Mouse (Mus musculus) MEL (cell line): ENCODE data around the gene Isoc2b. TPM values are rescaled to one million over a fixed set of nuclear protein-coding genes. Genes with fewer than 3 reads are reported as not detected.

Experiments used
- DNase-seq: peaks from one replicate; pipeline ENCODE4 v3.0.0; 2011; ENCODE audit warnings: low read depth, low spot score
- H3K27ac ChIP-seq: 2 replicates; pipeline ENCODE4 v1.5.1; 2012; ENCODE audit warnings: low read depth, mild to moderate bottlenecking, control low read depth, low read length, moderate library complexity; ENCODE audit not compliant: control insufficient read depth
- H3K27me3 ChIP-seq, 2 experiments: fragments of 150-350 bp in 1 of 2; sonication (generic) in 1 of 2; 2 replicates each; pipeline ENCODE4 v1.6.1; 2012; ENCODE audit warnings: low read length in 2 of 2, mild to moderate bottlenecking in 2 of 2, improper control_type of control experiment in 1 of 2, moderate library complexity in 1 of 2; ENCODE audit not compliant: insufficient read depth in 2 of 2, control insufficient read depth in 1 of 2
- H3K36me3 ChIP-seq, 2 experiments: 2 replicates each; pipeline ENCODE4 v1.6.1; 2012 to 2014; ENCODE audit warnings: low read length in 2 of 2, improper control_type of control experiment in 1 of 2, inconsistent platforms in 1 of 2, mild to moderate bottlenecking in 1 of 2; ENCODE audit not compliant: insufficient read depth in 2 of 2, control insufficient read depth in 1 of 2
- H3K4me1 ChIP-seq, 2 experiments: fragments of 150-350 bp in 1 of 2; sonication (generic) in 1 of 2; 2 replicates each; pipeline ENCODE4 v1.6.1; 2012; ENCODE audit warnings: low read length in 2 of 2, improper control_type of control experiment in 1 of 2, mild to moderate bottlenecking in 1 of 2; ENCODE audit not compliant: insufficient read depth in 2 of 2, control insufficient read depth in 1 of 2
- H3K4me3 ChIP-seq, 2 experiments: fragments of 150-350 bp in 1 of 2; sonication (generic) in 1 of 2; 2 replicates each; pipeline ENCODE4 v1.5.1; 2012; ENCODE audit warnings: low read depth in 2 of 2, low read length in 2 of 2, mild to moderate bottlenecking in 2 of 2, moderate library complexity in 2 of 2, control low read depth in 1 of 2, improper control_type of control experiment in 1 of 2; ENCODE audit not compliant: control insufficient read depth in 1 of 2, insufficient read depth in 1 of 2
- H3K79me2 ChIP-seq: 2 replicates; pipeline ENCODE4 v1.6.1; 2012; ENCODE audit warnings: mild to moderate bottlenecking, low read length, moderate library complexity; ENCODE audit not compliant: control insufficient read depth, poor library complexity, insufficient read depth
- H3K9ac ChIP-seq: 2 replicates; pipeline ENCODE4 v1.6.1; 2012; ENCODE audit warnings: low read depth, mild to moderate bottlenecking, control low read depth, low read length, moderate library complexity; ENCODE audit not compliant: control insufficient read depth, poor library complexity, severe bottlenecking
- H3K9me3 ChIP-seq: fragments of 150-350 bp; sonication (generic); replicated peaks from 2 replicates; pipeline ENCODE4 v1.6.1; 2012; ENCODE audit warnings: mild to moderate bottlenecking, low read length, improper control_type of control experiment, moderate library complexity; ENCODE audit not compliant: insufficient read depth
- CHD1 ChIP-seq: IDR thresholded peaks from 2 replicates; pipeline ENCODE4 v1.6.1; 2012; ENCODE audit warnings: low read depth, mild to moderate bottlenecking, inconsistent platforms, low read length, improper control_type of control experiment
- CHD2 ChIP-seq: IDR thresholded peaks from 2 replicates; pipeline ENCODE4 v1.6.1; 2011; ENCODE audit warnings: low read length, improper control_type of control experiment
- CTCF ChIP-seq, 3 experiments: IDR thresholded peaks in 2 of 3; conservative IDR thresholded peaks in 1 of 3; 2 replicates each; pipeline ENCODE4 v1.5.1; 2011 to 2012; ENCODE audit warnings: low read length in 3 of 3, low read depth in 2 of 3, mild to moderate bottlenecking in 2 of 3, improper control_type of control experiment in 1 of 3, inconsistent platforms in 1 of 3, mixed read lengths in 1 of 3, moderate library complexity in 1 of 3; ENCODE audit not compliant: control insufficient read depth in 1 of 3, insufficient read depth in 1 of 3, poor library complexity in 1 of 3, severe bottlenecking in 1 of 3
- ELF1 ChIP-seq: IDR thresholded peaks from 2 replicates; pipeline ENCODE4 v1.6.1; 2014; ENCODE audit warnings: low read depth, mild to moderate bottlenecking, inconsistent platforms, low read length, improper control_type of control experiment, moderate library complexity
- GABPA ChIP-seq: IDR thresholded peaks from 2 replicates; pipeline ENCODE4 v1.6.1; 2012; ENCODE audit warnings: low read depth, mild to moderate bottlenecking, inconsistent platforms, low read length, improper control_type of control experiment, moderate library complexity
- GATA1 ChIP-seq: IDR thresholded peaks from 2 replicates; pipeline ENCODE4 v1.6.1; 2011; ENCODE audit warnings: low read depth, low read length, improper control_type of control experiment
- HCFC1 ChIP-seq: IDR thresholded peaks from 2 replicates; pipeline ENCODE4 v1.6.1; 2012; ENCODE audit warnings: low read depth, mild to moderate bottlenecking, inconsistent platforms, low read length, improper control_type of control experiment, moderate library complexity
- JUND ChIP-seq: IDR thresholded peaks from 2 replicates; pipeline ENCODE4 v1.6.1; 2011; ENCODE audit warnings: low read depth, mild to moderate bottlenecking, improper control_type of control experiment, low read length
- KAT2A ChIP-seq: conservative IDR thresholded peaks from 2 replicates; pipeline ENCODE4 v1.6.1; 2012; ENCODE audit warnings: low read depth, low read length, improper control_type of control experiment, inconsistent platforms
- MAFK ChIP-seq: IDR thresholded peaks from 2 replicates; pipeline ENCODE4 v1.6.1; 2011; ENCODE audit warnings: low read depth, mild to moderate bottlenecking, low read length, improper control_type of control experiment, borderline replicate concordance
- MAX ChIP-seq: IDR thresholded peaks from 2 replicates; pipeline ENCODE4 v1.6.1; 2011; ENCODE audit warnings: low read length, improper control_type of control experiment
- MXI1 ChIP-seq: IDR thresholded peaks from 2 replicates; pipeline ENCODE4 v1.6.1; 2011; ENCODE audit warnings: mild to moderate bottlenecking, low read depth, low read length, improper control_type of control experiment
- MYC ChIP-seq: IDR thresholded peaks from 2 replicates; pipeline ENCODE4 v1.6.1; 2011; ENCODE audit warnings: low read depth, mild to moderate bottlenecking, low read length, improper control_type of control experiment, moderate library complexity
- NELFE ChIP-seq: IDR thresholded peaks from 2 replicates; pipeline ENCODE4 v1.6.1; 2011; ENCODE audit warnings: low read depth, low read length, improper control_type of control experiment
- POLR2A ChIP-seq, 2 experiments: IDR thresholded peaks; 2 replicates each; pipeline ENCODE4 v1.6.1; 2011 to 2012; ENCODE audit warnings: low read length in 2 of 2, mild to moderate bottlenecking in 2 of 2, control low read depth in 1 of 2, improper control_type of control experiment in 1 of 2, low read depth in 1 of 2, moderate library complexity in 1 of 2; ENCODE audit not compliant: control insufficient read depth in 1 of 2, insufficient read depth in 1 of 2, poor library complexity in 1 of 2
- POLR2AphosphoS5 ChIP-seq: IDR thresholded peaks from 2 replicates; pipeline ENCODE4 v1.6.1; 2012; ENCODE audit warnings: low read depth, borderline replicate concordance, mild to moderate bottlenecking, inconsistent platforms, low read length, moderate library complexity, mixed read lengths
- RAD21 ChIP-seq: IDR thresholded peaks from 2 replicates; pipeline ENCODE4 v1.6.1; 2011; ENCODE audit warnings: mild to moderate bottlenecking, low read depth, low read length, improper control_type of control experiment
- SIN3A ChIP-seq: IDR thresholded peaks from 2 replicates; pipeline ENCODE4 v1.6.1; 2012; ENCODE audit warnings: low read length, improper control_type of control experiment, inconsistent platforms
- SMC3 ChIP-seq: IDR thresholded peaks from 2 replicates; pipeline ENCODE4 v1.6.1; 2011; ENCODE audit warnings: low read depth, low read length, improper control_type of control experiment
- TAL1 ChIP-seq: IDR thresholded peaks from 2 replicates; pipeline ENCODE4 v1.6.1; 2012; ENCODE audit warnings: mild to moderate bottlenecking, inconsistent platforms, low read length, moderate library complexity, mixed read lengths
- TBP ChIP-seq: IDR thresholded peaks from 2 replicates; pipeline ENCODE4 v1.8.0; 2011; ENCODE audit warnings: low read depth, low read length, improper control_type of control experiment
- TCF12 ChIP-seq: IDR thresholded peaks from 2 replicates; pipeline ENCODE4 v1.6.1; 2014; ENCODE audit warnings: low read depth, mild to moderate bottlenecking, inconsistent platforms, low read length, improper control_type of control experiment, moderate library complexity
- UBTF ChIP-seq: IDR thresholded peaks from 2 replicates; pipeline ENCODE4 v1.6.1; 2012; ENCODE audit warnings: low read depth, mild to moderate bottlenecking, inconsistent platforms, low read length, improper control_type of control experiment, moderate library complexity, borderline replicate concordance; ENCODE audit not compliant: insufficient read depth
- USF1 ChIP-seq: IDR thresholded peaks from 2 replicates; pipeline ENCODE4 v1.6.1; 2014; ENCODE audit warnings: low read depth, mild to moderate bottlenecking, inconsistent platforms, low read length, improper control_type of control experiment, moderate library complexity
- USF2 ChIP-seq, 2 experiments: IDR thresholded peaks; 2 replicates each; pipeline ENCODE4 v1.6.1; 2011 to 2012; ENCODE audit warnings: improper control_type of control experiment in 2 of 2, low read length in 2 of 2, borderline replicate concordance in 1 of 2, inconsistent platforms in 1 of 2, low read depth in 1 of 2, mild to moderate bottlenecking in 1 of 2; ENCODE audit not compliant: insufficient read depth in 1 of 2
- ZMIZ1 ChIP-seq: IDR thresholded peaks from 2 replicates; pipeline ENCODE4 v1.6.1; 2012; ENCODE audit warnings: low read depth, mild to moderate bottlenecking, inconsistent platforms, low read length, improper control_type of control experiment, moderate library complexity
- polyA plus RNA-seq, 2 experiments: library from polyadenylated mRNA; stranded (reverse) in 1 of 2; unstranded in 1 of 2; fragments of >175 nt in 1 of 2; fragments of >200 nt in 1 of 2; gene quantifications; 2 replicates each; pipeline versions ENCODE4 v1.2.1 to v1.2.4; 2012; ENCODE audit warnings: low replicate concordance in 2 of 2, low read depth in 1 of 2; ENCODE audit not compliant: insufficient read length in 2 of 2, insufficient read depth in 1 of 2, missing spikeins in 1 of 2
- total RNA-seq: library from RNA; depleted of rRNA; stranded (reverse); fragments of 300-350 nt; gene quantifications from 2 replicates; pipeline ENCODE4 v1.2.3, GENCODE M21; 2012

The Isoc2b gene
- total and polyA plus RNA-seq, 3 experiments = 2.8 to 3.0 TPM; not detected in 1

GRCm38 (mm10) chr7:4878186-4878585, 8.1 kb upstream of the Isoc2b start:
- H3K4me3 ChIP-seq = no peak overlapping the region; a peak in 1 of 4 replicates
- H3K36me3 ChIP-seq = no peaks in the 10 kb centered on the region
- TF ChIP-seq CTCF (IDR thresholded peaks at IDR 0.05 in 2 of 3, conservative IDR thresholded peaks at IDR 0.05 in 1 of 3; ENCODE audit: control insufficient read depth in 1 of 3, insufficient read depth in 1 of 3, low read depth in 2 of 3, low read length in 3 of 3, poor library complexity in 1 of 3, severe bottlenecking in 1 of 3) = peak; percentile 11 to 43 (median 40); a peak in 4 of 6 replicates
- TF ChIP-seq UBTF = no peak
- peak; percentile 43 for TF ChIP-seq SMC3
- TF ChIP-seq USF1 = no peak
- peak; percentile 4 for TF ChIP-seq RAD21
- peak; percentile 18 for DNase-seq
- no peaks in the 10 kb centered on the region for H3K9me3 ChIP-seq
- H3K79me2 ChIP-seq = peaks cover 4% of the 10 kb centered on the region; the same call in 1 of the 2 replicates
- H3K4me1 ChIP-seq = no peaks in the 10 kb centered on the region; a peak in 2 of 4 replicates
- H3K27me3 ChIP-seq = no peaks in the 10 kb centered on the region
- no peak overlapping the region for H3K9ac ChIP-seq
- no peak overlapping the region for H3K27ac ChIP-seq

DNA sequence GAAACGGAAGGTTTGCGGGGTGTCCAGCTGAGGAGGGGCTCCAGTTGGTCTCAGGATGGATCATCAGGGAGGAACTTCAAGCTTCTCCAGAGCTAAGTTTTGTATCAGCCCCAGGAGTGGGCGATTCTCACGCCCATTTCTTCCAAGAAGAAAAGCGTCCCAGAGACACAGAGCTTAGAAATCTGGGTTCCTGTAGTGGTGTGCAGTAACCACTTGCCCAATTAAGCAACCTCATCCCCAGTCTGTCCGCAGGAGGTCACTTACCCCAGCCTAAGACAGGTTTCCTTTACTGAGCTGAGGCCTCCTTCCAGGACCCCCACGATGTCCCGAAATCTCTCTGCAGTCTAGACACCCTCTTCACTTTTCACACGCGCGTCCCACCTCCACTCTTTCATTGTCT, 7.2 kb upstream of the Isoc2b start:
- no peaks in the 10 kb centered on the region; a peak in 2 of 4 replicates for H3K4me1 ChIP-seq
- H3K4me3 ChIP-seq = peak overlapping the region; percentile 51 to 90
- peak overlapping the region; percentile 74 for H3K9ac ChIP-seq
- peak; percentile 6; the same call in 1 of the 2 replicates for TF ChIP-seq MXI1
- no peak for TF ChIP-seq TAL1
- H3K79me2 ChIP-seq = peaks cover 4% of the 10 kb centered on the region; the same call in 1 of the 2 replicates
- peak overlapping the region; percentile 36; the same call in 1 of the 2 replicates for H3K27ac ChIP-seq
- H3K36me3 ChIP-seq = no peaks in the 10 kb centered on the region
- no peak for DNase-seq
- no peaks in the 10 kb centered on the region for H3K9me3 ChIP-seq
- H3K27me3 ChIP-seq = no peaks in the 10 kb centered on the region

DNA sequence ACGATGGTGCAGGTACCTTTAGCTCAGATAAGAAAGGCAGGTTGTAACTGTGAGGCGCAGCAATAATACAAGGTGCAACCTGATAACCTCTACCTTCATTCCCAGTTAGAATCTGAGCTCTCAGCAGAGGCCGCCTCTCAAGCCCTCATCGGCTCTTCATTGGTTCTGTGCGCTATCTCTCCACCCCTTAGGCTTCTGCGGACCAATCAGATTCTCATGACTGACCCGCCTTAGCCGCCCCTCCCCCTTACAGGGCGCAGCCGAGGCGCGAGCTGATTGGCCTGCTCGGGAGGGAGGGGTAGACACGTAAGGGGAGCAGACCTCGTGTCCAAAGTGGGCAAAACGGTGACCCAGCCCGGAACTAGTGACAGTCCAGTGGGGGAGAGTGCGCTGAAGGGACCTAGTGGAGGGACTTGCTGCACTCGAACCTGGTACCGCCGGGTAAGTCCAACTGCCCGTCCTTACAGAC, 6.7 kb upstream of the Isoc2b start, which contains the start of gene Isoc2a:
TSS of gene Isoc2a (plus strand) at position 401 of the 469 bp plus-strand sequence.
- peak within 1 kb of the TSS; percentile 74 for H3K9ac ChIP-seq
- peak; percentile 98 for DNase-seq
- H3K27ac ChIP-seq = peak within 1 kb of the TSS; percentile 36; the same call in 1 of the 2 replicates
- H3K79me2 ChIP-seq = peaks cover 4% of the 10 kb centered on the region; the same call in 1 of the 2 replicates
- no peaks in the 10 kb centered on the region for H3K27me3 ChIP-seq
- no peaks in the 10 kb centered on the region for H3K36me3 ChIP-seq
- H3K4me3 ChIP-seq = peak within 1 kb of the TSS; percentile 51 to 90
- H3K4me1 ChIP-seq = no peaks in the 10 kb centered on the region; a peak in 2 of 4 replicates
- no peaks in the 10 kb centered on the region for H3K9me3 ChIP-seq
- TF ChIP-seq POLR2AphosphoS5 (peak; percentile 35; the same call in 1 of the 2 replicates), TAL1 (peak; percentile 69), MAFK (no peak), POLR2A (IDR thresholded peaks at IDR 0.05; ENCODE audit: control insufficient read depth in 1 of 2, insufficient read depth in 1 of 2, low read depth in 1 of 2, low read length in 2 of 2, poor library complexity in 1 of 2) (peak; percentile 56 to 85), GABPA (no peak), NELFE (peak; percentile 70), SIN3A (peak; percentile 85), HCFC1 (peak; percentile 64; the same call in 1 of the 2 replicates), USF2 (IDR thresholded peaks at IDR 0.05; ENCODE audit: borderline replicate concordance in 1 of 2, insufficient read depth in 1 of 2, low read depth in 1 of 2, low read length in 2 of 2) (no peak), TBP (peak; percentile 74), KAT2A (no peak), ELF1 (peak; percentile 50; the same call in 1 of the 2 replicates), GATA1 (peak; percentile 79), ZMIZ1 (peak; percentile 76), MYC (peak; percentile 69; the same call in 1 of the 2 replicates), CHD2 (peak; percentile 70), CHD1 (no peak), TCF12 (peak; percentile 57), MAX (peak; percentile 84), JUND (no peak)
